Mouse (Mus musculus): ENCODE data around the gene Plcg2.

DNA sequence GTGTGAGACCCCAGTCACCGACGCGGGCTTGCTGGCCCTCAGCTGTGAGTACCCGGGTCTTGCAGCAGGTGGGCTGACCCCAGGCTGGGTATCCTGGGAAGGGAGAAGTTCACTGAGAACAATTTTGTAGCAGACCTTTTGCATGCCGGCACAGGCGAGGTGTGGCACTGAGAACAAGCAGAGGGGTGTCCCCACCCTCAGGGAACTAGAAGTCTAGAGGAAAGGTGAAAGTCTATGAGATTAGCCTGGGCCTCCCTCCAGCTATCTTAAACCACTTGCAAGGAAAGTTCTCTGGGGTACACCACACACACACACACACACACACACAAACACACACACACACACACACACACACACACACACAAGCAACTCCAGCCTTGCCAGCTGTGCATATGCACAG lies 42.4 kb upstream of the Plcg2 start:
- TF ChIP-seq CTCF (IDR thresholded peaks at IDR 0.05; ENCODE audit: low read depth, low read length) (no peak), POLR2A (IDR thresholded peaks at IDR 0.05; ENCODE audit: borderline replicate concordance, low read depth, low read length) (no peak)
